Mouse (Mus musculus) kidney, embryonic 14.5 days (tissue): Measurements from ENCODE around the gene Kin. TPM values are rescaled to one million over a fixed set of nuclear protein-coding genes. Genes with fewer than 3 reads are reported as not detected.

Experiments
- polyA plus RNA-seq: library from polyadenylated mRNA; unstranded; fragments of >200 nt; fragmentation: Nextera tagmentation; extraction: Ambion mirVana; gene quantifications from 2 replicates; pipeline ENCODE4 v1.2.1, GENCODE M21; 2014

Gene Kin
- polyA plus RNA-seq, 1 experiment from 2014 or later = 29.9 TPM

Other genes with a start within 250 kb of the Kin start
- 3.7 and 4.4 TPM in 2 replicates for gene 4930412O13Rik, start 199.3 kb upstream of the Kin start, polyA plus RNA-seq
- gene 9230102O04Rik, start 191.1 kb upstream of the Kin start, polyA plus RNA-seq = 5.0 and 6.4 TPM in 2 replicates
- 59.7 and 87.4 TPM in 2 replicates for gene Gata3, start 190.6 kb upstream of the Kin start, polyA plus RNA-seq
- gene Taf3, start 32.0 kb upstream of the Kin start, polyA plus RNA-seq = 13.0 and 18.5 TPM in 2 replicates
- 703 and 779 TPM in 2 replicates for gene Atp5c1, start 83 bp upstream of the Kin start, polyA plus RNA-seq
- 0.61 and 0.87 TPM in 2 replicates for gene Itih2, start 50.8 kb downstream of the Kin start, polyA plus RNA-seq
- 2.5 and 3.9 TPM in 2 replicates for gene Itih5, start 73.0 kb downstream of the Kin start, polyA plus RNA-seq